Comparison of ENCODE assay signal across 14 mouse cellular contexts in genomic region chr5:66079358-66080179, GRCm38 (mm10).
A peak's percentile ranks its signal among the peaks of the same experiment; 100 is the strongest.
DNase-seq lines count a peak whose midpoint lies in the region; ATAC-seq and TF ChIP-seq lines count a peak whose summit lies in the region.
"Had no signal": no experiment of that assay in that cellular context is flagged by ENCODE, and none has a peak within 500 bp of the region (broad histone marks: within the 10 kb centered on the region; RNA-seq: fewer than 3 reads in every experiment).

No protein-coding gene starts in this region.

- H3K36me3 ChIP-seq in midbrain, embryonic 11.5 days (ENCODE audit: control insufficient read depth, insufficient read depth, low read length), result no peaks in the 10 kb centered on the region
- H3K36me3 ChIP-seq in midbrain, embryonic 14.5 days (ENCODE audit: control insufficient read depth, insufficient read depth, low read length), result no peaks in the 10 kb centered on the region
- H3K36me3 ChIP-seq in liver, embryonic 14.5 days (replicated peaks; ENCODE audit: control insufficient read depth, insufficient read depth, low read depth), result no peaks in the 10 kb centered on the region
- H3K36me3 ChIP-seq: heart, embryonic 15.5 days; hindbrain, embryonic 12.5 days; midbrain, embryonic 10.5 days had no signal

- peak; percentile 60 for DNase-seq in midbrain, embryonic 11.5 days (ENCODE audit: low spot score, missing footprints)
- DNase-seq in midbrain, embryonic 14.5 days, result no peak
- peak; percentile 84 for DNase-seq in kidney, adult 9 months
- DNase-seq in liver, embryonic 14.5 days (ENCODE audit: low read depth in 3 of 3, low spot score in 3 of 3), result no peak
- peak; percentile 53 for DNase-seq in yolk sac, embryonic 10.5 days (ENCODE audit: low spot score)
- no peak for DNase-seq in frontal cortex, postnatal 25 days (ENCODE audit: low spot score in 2 of 2)
- no peak for DNase-seq in cerebellum, postnatal 10 days
- DNase-seq: adrenal gland, adult 2 months; forebrain, postnatal 0 days; left cerebral cortex, postnatal 4 days had no signal

- H3K27ac ChIP-seq in midbrain, embryonic 11.5 days (ENCODE audit: low read depth, low read length), result no peak overlapping the region
- H3K27ac ChIP-seq in midbrain, embryonic 14.5 days (replicated peaks; ENCODE audit: low read depth, low read length), result no peak overlapping the region
- H3K27ac ChIP-seq in liver, embryonic 14.5 days, result no peak overlapping the region
- H3K27ac ChIP-seq: heart, embryonic 15.5 days; hindbrain, embryonic 12.5 days; midbrain, embryonic 10.5 days had no signal

- H3K4me3 ChIP-seq in midbrain, embryonic 11.5 days (ENCODE audit: low read depth, low read length), result no peak overlapping the region
- no peak overlapping the region for H3K4me3 ChIP-seq in midbrain, embryonic 14.5 days (replicated peaks; ENCODE audit: low read depth, low read length)
- peak overlapping the region; percentile 24 to 33; a peak in 3 of 4 replicates for H3K4me3 ChIP-seq in liver, embryonic 14.5 days (ENCODE audit: insufficient read depth in 1 of 2, low read depth in 2 of 2, low read length in 2 of 2)
- H3K4me3 ChIP-seq: heart, embryonic 15.5 days; hindbrain, embryonic 12.5 days; midbrain, embryonic 10.5 days had no signal

- no peaks in the 10 kb centered on the region for H3K4me1 ChIP-seq in midbrain, embryonic 11.5 days (ENCODE audit: control insufficient read depth, insufficient read depth, low read length)
- H3K4me1 ChIP-seq in midbrain, embryonic 14.5 days (ENCODE audit: control insufficient read depth, insufficient read depth, low read length), result no peaks in the 10 kb centered on the region
- peaks cover 0 to 16% of the 10 kb centered on the region in 2 experiments; a peak in 2 of 4 replicates for H3K4me1 ChIP-seq in liver, embryonic 14.5 days (replicated peaks; ENCODE audit: control insufficient read depth in 2 of 2, insufficient read depth in 2 of 2, low read length in 1 of 2)

- WGBS in midbrain, embryonic 11.5 days, result 92% methylated on average over 9 of the region's 9 CpGs
- WGBS in midbrain, embryonic 14.5 days, result 89% methylated on average over 9 of the region's 9 CpGs
- WGBS in liver, embryonic 14.5 days (ENCODE audit: insufficient replicate concordance), result 44% methylated on average over 9 of the region's 9 CpGs

- no peak for TF ChIP-seq EP300 in liver, embryonic 14.5 days (IDR thresholded peaks at IDR 0.05; ENCODE audit: low read depth)

- no peak for TF ChIP-seq CTCF in liver, embryonic 14.5 days (IDR thresholded peaks at IDR 0.05; ENCODE audit: low read depth)

- no peaks in the 10 kb centered on the region for H3K27me3 ChIP-seq in midbrain, embryonic 11.5 days (ENCODE audit: control insufficient read depth, insufficient read depth, low read length)
- H3K27me3 ChIP-seq in midbrain, embryonic 14.5 days (ENCODE audit: control insufficient read depth, insufficient read depth, low read length), result no peaks in the 10 kb centered on the region
- H3K27me3 ChIP-seq in liver, embryonic 14.5 days (ENCODE audit: control insufficient read depth, insufficient read depth, low read length), result no peaks in the 10 kb centered on the region
- H3K27me3 ChIP-seq: heart, embryonic 15.5 days; hindbrain, embryonic 12.5 days had no signal

- no peaks in the 10 kb centered on the region for H3K9me3 ChIP-seq in midbrain, embryonic 11.5 days (ENCODE audit: control insufficient read depth, low read length)
- H3K9me3 ChIP-seq in midbrain, embryonic 14.5 days (ENCODE audit: control insufficient read depth, low read length), result no peaks in the 10 kb centered on the region
- no peaks in the 10 kb centered on the region for H3K9me3 ChIP-seq in liver, embryonic 14.5 days (ENCODE audit: control insufficient read depth, low read length)
- H3K9me3 ChIP-seq: heart, embryonic 15.5 days; hindbrain, embryonic 12.5 days; midbrain, embryonic 10.5 days had no signal

- H3K9ac ChIP-seq in midbrain, embryonic 11.5 days (ENCODE audit: low read length), result no peak overlapping the region
- H3K9ac ChIP-seq in midbrain, embryonic 14.5 days (replicated peaks; ENCODE audit: low read length), result no peak overlapping the region
- H3K9ac ChIP-seq in liver, embryonic 14.5 days (replicated peaks), result no peak overlapping the region
- H3K9ac ChIP-seq: forebrain, postnatal 0 days; heart, embryonic 15.5 days; hindbrain, embryonic 12.5 days had no signal

- H3K4me2 ChIP-seq in midbrain, embryonic 11.5 days, result no peak overlapping the region
- no peak overlapping the region for H3K4me2 ChIP-seq in midbrain, embryonic 14.5 days (ENCODE audit: low read length)
- H3K4me2 ChIP-seq in liver, embryonic 14.5 days (ENCODE audit: low read depth), result peak overlapping the region; percentile 40
- H3K4me2 ChIP-seq: heart, embryonic 15.5 days; hindbrain, embryonic 12.5 days had no signal

- ATAC-seq in midbrain, embryonic 11.5 days (ENCODE audit: low FRiP score), result no peak
- ATAC-seq in midbrain, embryonic 14.5 days (ENCODE audit: low FRiP score, low TSS enrichment), result no peak
- ATAC-seq in liver, embryonic 14.5 days (ENCODE audit: insufficient read depth), result no peak
- ATAC-seq in megakaryocyte progenitor cell, adult 5-6 weeks (replicated peaks; ENCODE audit: poor library complexity), result no peak
- ATAC-seq: forebrain, postnatal 0 days had no signal

Comparison
In these comparisons a context has a peak if more than half of its experiments do, and no peak if none do; other contexts are left out.
1. DNase-seq: peak in midbrain, embryonic 11.5 days (single experiment), kidney, adult 9 months (single experiment) and yolk sac, embryonic 10.5 days (single experiment); none in midbrain, embryonic 14.5 days (single experiment), liver, embryonic 14.5 days (0 of 3), frontal cortex, postnatal 25 days (0 of 2) and cerebellum, postnatal 10 days (0 of 2).
2. H3K4me3 ChIP-seq: peak in liver, embryonic 14.5 days (2 of 2); none in midbrain, embryonic 11.5 days (single experiment) and midbrain, embryonic 14.5 days (single experiment).